Mouse (Mus musculus) hindbrain, embryonic 10.5 days (tissue): ENCODE results near the gene Asic4. TPM values are rescaled to one million over a fixed set of nuclear protein-coding genes. Genes with fewer than 3 reads are reported as not detected.

Experiments
- DNase-seq: peaks from one replicate; pipeline ENCODE4 v3.0.0-alpha.2; 2017; ENCODE audit warnings: low spot score
- H3K27ac ChIP-seq: fragments of 300-500 bp; sonication (generic); 2 replicates; pipeline ENCODE4 v1.5.1; 2016; ENCODE audit warnings: mild to moderate bottlenecking, moderate library complexity
- H3K27me3 ChIP-seq: fragments of 300-500 bp; sonication (generic); 2 replicates; pipeline ENCODE4 v1.6.1; 2016; ENCODE audit warnings: mild to moderate bottlenecking; ENCODE audit not compliant: poor library complexity, insufficient read depth, severe bottlenecking
- H3K36me3 ChIP-seq: fragments of 300-500 bp; sonication (generic); 2 replicates; pipeline ENCODE4 v1.6.1; 2016; ENCODE audit warnings: mild to moderate bottlenecking, moderate library complexity
- H3K4me1 ChIP-seq: fragments of 300-500 bp; sonication (generic); replicated peaks from 2 replicates; pipeline ENCODE4 v1.6.1; 2016; ENCODE audit warnings: mild to moderate bottlenecking
- H3K4me3 ChIP-seq: fragments of 300-500 bp; sonication (generic); 2 replicates; pipeline ENCODE4 v1.5.1; 2016; ENCODE audit warnings: mild to moderate bottlenecking, moderate library complexity
- H3K9me3 ChIP-seq: fragments of 300-500 bp; sonication (generic); 2 replicates; pipeline ENCODE4 v1.6.1; 2016; ENCODE audit warnings: mild to moderate bottlenecking, moderate library complexity
- WGBS: fragments of 180-500 bp; shearing (Covaris S2); methylation state at CpG from one replicate; pipeline ENCODE4 v1.1.7; 2016; 5-methylcytosine and 5-hydroxymethylcytosine counted together
- polyA plus RNA-seq: library from polyadenylated mRNA; unstranded; fragments of >200 nt; fragmentation: Nextera tagmentation; extraction: Ambion mirVana; gene quantifications from 2 replicates; pipeline ENCODE4 v1.2.1, GENCODE M21; 2016

Gene Asic4
- polyA plus RNA-seq, 1 experiment from 2014 or later: 9.3 TPM

DNA sequence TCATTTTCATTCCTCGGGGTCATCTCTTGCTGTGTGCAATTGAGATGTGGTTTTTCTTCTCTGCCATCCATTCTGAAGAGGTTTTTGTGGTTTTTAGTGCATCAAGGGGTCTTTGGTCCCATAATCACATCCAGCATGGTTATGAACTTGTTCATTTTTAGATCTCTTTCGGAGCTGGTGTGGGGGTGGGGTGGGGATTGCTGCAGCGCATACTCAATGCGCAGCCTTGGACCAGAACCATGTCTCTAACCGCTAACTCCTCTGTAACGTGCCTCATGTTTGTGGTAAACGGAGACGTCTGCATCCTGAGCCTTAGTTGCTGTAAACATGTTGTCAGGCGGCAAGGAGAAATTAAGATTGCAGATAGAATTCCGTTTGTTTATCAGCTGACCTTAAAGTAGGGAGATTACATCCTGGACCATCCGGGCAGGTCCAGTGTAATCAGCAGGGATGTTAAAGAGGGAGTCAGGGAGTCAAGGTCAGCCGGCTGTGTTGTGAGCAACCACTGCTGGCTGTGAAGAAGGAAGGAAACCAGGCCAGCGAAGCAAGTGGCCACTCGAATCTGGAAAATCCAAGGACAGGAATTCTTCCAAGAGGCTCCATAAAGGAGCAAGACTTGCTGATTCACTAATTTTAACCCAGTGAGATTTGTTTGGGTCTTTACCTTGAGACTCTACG, 66.6 kb downstream of the Asic4 start:
- H3K4me3 ChIP-seq: no peak overlapping the region
- H3K36me3 ChIP-seq: no peaks in the 10 kb centered on the region
- H3K27ac ChIP-seq: no peak overlapping the region
- 85% methylated on average over 15 of the region's 15 CpGs for WGBS
- H3K4me1 ChIP-seq: peaks cover 5% of the 10 kb centered on the region
- no peaks in the 10 kb centered on the region for H3K27me3 ChIP-seq
- DNase-seq: no peak
- no peaks in the 10 kb centered on the region for H3K9me3 ChIP-seq

GRCm38 (mm10) chr1:75517984-75518383, 67.7 kb downstream of the Asic4 start:
- Histone ChIP-seq H3K27me3 (no peaks in the 10 kb centered on the region), H3K27ac (no peak overlapping the region), H3K4me1 (peaks cover 12% of the 10 kb centered on the region), H3K4me3 (no peak overlapping the region), H3K36me3 (no peaks in the 10 kb centered on the region), H3K9me3 (no peaks in the 10 kb centered on the region)
- WGBS: 46% methylated on average over 4 of the region's 4 CpGs
- DNase-seq: no peak

DNA sequence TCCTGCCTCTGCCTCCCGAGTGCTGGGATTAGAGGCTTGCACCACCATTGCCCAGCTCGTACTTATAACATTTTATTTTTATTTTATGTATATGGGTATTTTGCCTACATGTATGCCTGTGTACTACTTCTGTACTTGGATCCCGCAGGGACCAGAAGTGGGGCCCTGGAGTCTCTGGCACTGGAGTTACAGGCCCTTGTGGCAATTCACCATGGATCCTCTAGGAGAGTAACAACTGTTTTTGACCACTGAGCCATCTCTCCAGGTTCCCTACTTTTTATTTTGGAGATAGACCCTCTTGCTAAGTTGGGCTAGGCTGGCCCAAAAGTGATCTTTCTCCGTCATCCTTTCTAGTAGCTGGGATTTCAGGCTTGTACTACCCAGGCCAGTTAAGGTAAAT, 68.2 kb downstream of the Asic4 start:
- 87% methylated on average over 4 of the region's 4 CpGs for WGBS
- Histone ChIP-seq H3K9me3 (no peaks in the 10 kb centered on the region), H3K27ac (no peak overlapping the region; the same call in 1 of the 2 replicates), H3K4me1 (peaks cover 12% of the 10 kb centered on the region), H3K27me3 (no peaks in the 10 kb centered on the region), H3K4me3 (no peak overlapping the region), H3K36me3 (no peaks in the 10 kb centered on the region)
- no peak for DNase-seq

DNA sequence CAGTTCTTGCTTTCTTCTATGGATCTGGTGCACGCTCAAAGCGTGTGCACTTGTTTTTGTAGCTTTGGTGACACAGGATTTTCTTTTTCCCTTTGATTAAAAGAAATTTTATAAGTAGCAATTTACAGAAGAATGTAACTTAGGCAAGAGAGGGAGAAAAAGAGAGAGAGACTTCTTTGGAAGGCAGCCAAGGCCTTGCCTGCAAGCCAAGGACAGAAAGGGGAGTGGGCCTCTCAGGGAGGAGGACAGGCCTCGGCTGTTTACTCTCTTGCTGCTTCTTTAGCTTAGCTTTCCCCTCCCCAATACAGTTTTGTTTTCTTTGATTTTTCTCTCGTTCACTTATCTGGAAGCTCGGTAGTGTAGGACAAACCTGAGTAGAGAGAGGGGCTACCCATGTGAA, 69.3 kb downstream of the Asic4 start:
- Histone ChIP-seq H3K27me3 (no peaks in the 10 kb centered on the region), H3K9me3 (no peaks in the 10 kb centered on the region), H3K4me1 (peaks cover 12% of the 10 kb centered on the region), H3K27ac (no peak overlapping the region), H3K4me3 (no peak overlapping the region), H3K36me3 (peaks cover under 1% of the 10 kb centered on the region; the same call in 1 of the 2 replicates)
- DNase-seq: no peak
- WGBS: 89% methylated on average over 5 of the region's 5 CpGs

- Histone ChIP-seq H3K9me3 (no peaks in the 10 kb centered on the region), H3K27me3 (no peaks in the 10 kb centered on the region), H3K4me3 (peak within 1 kb of the TSS; percentile 77), H3K27ac (peak within 1 kb of the TSS; percentile 88), H3K4me1 (peaks cover 12% of the 10 kb centered on the region), H3K36me3 (peaks cover 18% of the 10 kb centered on the region)
- DNase-seq: peak; percentile 96
- WGBS: under 1% methylated on average over 46 of the region's 46 CpGs
Measured at GRCm38 (mm10) chr1:75521321-75522031, 71.2 kb downstream of the Asic4 start, which contains the start of gene Stk11ip. TSS of gene Stk11ip (plus strand) at chr1:75521529.

Other genes with a start within 250 kb of the Asic4 start
- 14.5 and 19.9 TPM in 2 replicates for gene Glb1l, start 239.6 kb upstream of the Asic4 start, polyA plus RNA-seq
- 143 and 153 TPM in 2 replicates for gene Stk16, start 239.6 kb upstream of the Asic4 start, polyA plus RNA-seq
- gene Tuba4a, start 230.6 kb upstream of the Asic4 start, polyA plus RNA-seq: 10.8 and 19.4 TPM in 2 replicates
- gene A630095N17Rik, start 218.3 kb upstream of the Asic4 start, polyA plus RNA-seq: not detected in 2 replicates
- gene Dnajb2, start 214.0 kb upstream of the Asic4 start, polyA plus RNA-seq: 28.9 and 37.5 TPM in 2 replicates
- 3.9 and 7.9 TPM in 2 replicates for gene Ptprn, start 185.9 kb upstream of the Asic4 start, polyA plus RNA-seq
- 7.5 and 22.3 TPM in 2 replicates for gene Resp18, start 172.0 kb upstream of the Asic4 start, polyA plus RNA-seq
- gene Dnpep, start 132.4 kb upstream of the Asic4 start, polyA plus RNA-seq: 154 and 199 TPM in 2 replicates
- gene Des, start 90.1 kb upstream of the Asic4 start, polyA plus RNA-seq: 3.8 and 4.5 TPM in 2 replicates
- 19.0 and 20.2 TPM in 2 replicates for gene Speg, start 75.1 kb upstream of the Asic4 start, polyA plus RNA-seq
- gene Gmppa, start 14.5 kb upstream of the Asic4 start, polyA plus RNA-seq: 62.3 and 91.2 TPM in 2 replicates
- 25.1 and 29.8 TPM in 2 replicates for gene Chpf, start 28.9 kb downstream of the Asic4 start, polyA plus RNA-seq
- gene Tmem198, start 29.1 kb downstream of the Asic4 start, polyA plus RNA-seq: 8.6 and 20.4 TPM in 2 replicates
- 37.9 and 44.2 TPM in 2 replicates for gene Obsl1, start 56.0 kb downstream of the Asic4 start, polyA plus RNA-seq
- gene Inha, start 56.6 kb downstream of the Asic4 start, polyA plus RNA-seq: 2.7 TPM in 2 replicates
- 29.6 and 30.0 TPM in 2 replicates for gene Stk11ip, start 71.1 kb downstream of the Asic4 start, polyA plus RNA-seq
- gene Slc4a3, start 95.8 kb downstream of the Asic4 start, polyA plus RNA-seq: 13.2 and 19.8 TPM in 2 replicates